Mouse (Mus musculus) heart, embryonic 11.5 days (tissue): Measurements from ENCODE around the gene Aknad1. TPM values are rescaled to one million over a fixed set of nuclear protein-coding genes. Genes with fewer than 3 reads are reported as not detected.

Source experiments
- ATAC-seq: fragments of 200-750 bp; cut with Nextera tagmentation; replicated peaks from 2 replicates; pipeline ENCODE4 v1.8.0; 2017; ENCODE audit warnings: moderate library complexity; ENCODE audit not compliant: insufficient number of reproducible peaks, low FRiP score, low TSS enrichment
- H3K27ac ChIP-seq: fragments of 300-500 bp; sonication (generic); 2 replicates; pipeline ENCODE4 v1.5.1; 2014; ENCODE audit warnings: mild to moderate bottlenecking, low read depth, low read length
- H3K27me3 ChIP-seq: fragments of 300-500 bp; sonication (generic); 2 replicates; pipeline ENCODE4 v1.6.1; 2014; ENCODE audit warnings: mild to moderate bottlenecking, low read length, mixed read lengths; ENCODE audit not compliant: control insufficient read depth, insufficient read depth
- H3K36me3 ChIP-seq: fragments of 300-500 bp; sonication (generic); 2 replicates; pipeline ENCODE4 v1.6.1; 2014; ENCODE audit warnings: mild to moderate bottlenecking, low read length, moderate library complexity, mixed read lengths; ENCODE audit not compliant: control insufficient read depth, insufficient read depth
- H3K4me1 ChIP-seq: fragments of 300-500 bp; sonication (generic); 2 replicates; pipeline ENCODE4 v1.6.1; 2014; ENCODE audit warnings: low read length; ENCODE audit not compliant: control insufficient read depth, insufficient read depth
- H3K4me2 ChIP-seq: fragments of 300-500 bp; sonication (generic); 2 replicates; pipeline ENCODE4 v1.6.1; 2014; ENCODE audit warnings: mild to moderate bottlenecking, moderate library complexity
- H3K4me3 ChIP-seq: fragments of 300-500 bp; sonication (generic); 2 replicates; pipeline ENCODE4 v1.5.1; 2014; ENCODE audit warnings: low read depth, low read length
- H3K9ac ChIP-seq: fragments of 300-500 bp; sonication (generic); 2 replicates; pipeline ENCODE4 v1.6.1; 2014; ENCODE audit warnings: mild to moderate bottlenecking, low read depth, low read length, moderate library complexity
- H3K9me3 ChIP-seq: fragments of 300-500 bp; sonication (generic); replicated peaks from 2 replicates; pipeline ENCODE4 v1.6.1; 2016; ENCODE audit warnings: low read length; ENCODE audit not compliant: control insufficient read depth
- WGBS: fragments of 180-500 bp; shearing (Covaris S2); extraction: QIAGEN DNeasy Blood & Tissue Kit; methylation state at CpG from one replicate; pipeline ENCODE4 v1.1.7; 2014; ENCODE audit not compliant: insufficient replicate concordance; 5-methylcytosine and 5-hydroxymethylcytosine counted together
- polyA plus RNA-seq: library from polyadenylated mRNA; unstranded; fragments of >200 nt; fragmentation: Nextera tagmentation; extraction: Ambion mirVana; gene quantifications from 2 replicates; pipeline ENCODE4 v1.2.1, GENCODE M21; 2014

Gene Aknad1
- polyA plus RNA-seq, 1 experiment from 2014 or later, result not detected

- no peak overlapping the region for H3K4me3 ChIP-seq
- H3K27ac ChIP-seq, result no peak overlapping the region
- no peak for ATAC-seq
- H3K36me3 ChIP-seq, result no peaks in the 10 kb centered on the region
- no peaks in the 10 kb centered on the region for H3K9me3 ChIP-seq
- no peak overlapping the region for H3K4me2 ChIP-seq
- 86% methylated on average over 3 of the region's 3 CpGs for WGBS
- no peaks in the 10 kb centered on the region for H3K4me1 ChIP-seq
- H3K27me3 ChIP-seq, result no peaks in the 10 kb centered on the region
- no peak overlapping the region for H3K9ac ChIP-seq
Measured at GRCm38 (mm10) chr3:108727776-108728175, 11.7 kb upstream of the Aknad1 start.

GRCm38 (mm10) chr3:108730316-108730715 lies 9.1 kb upstream of the Aknad1 start:
- ATAC-seq, result no peak

GRCm38 (mm10) chr3:108737761-108738160 lies 1.7 kb upstream of the Aknad1 start:
- no peaks in the 10 kb centered on the region for H3K36me3 ChIP-seq
- no peak overlapping the region for H3K4me3 ChIP-seq
- H3K4me1 ChIP-seq, result no peaks in the 10 kb centered on the region
- no peak for ATAC-seq
- no peaks in the 10 kb centered on the region for H3K9me3 ChIP-seq
- 84% methylated on average over 3 of the region's 3 CpGs for WGBS
- H3K27me3 ChIP-seq, result no peaks in the 10 kb centered on the region
- H3K4me2 ChIP-seq, result no peak overlapping the region
- H3K27ac ChIP-seq, result no peak overlapping the region
- H3K9ac ChIP-seq, result no peak overlapping the region

More at GRCm38 (mm10) chr3:108730316-108730715, 9.1 kb upstream of the Aknad1 start:
- Histone ChIP-seq H3K36me3 (no peaks in the 10 kb centered on the region), H3K4me3 (no peak overlapping the region), H3K27ac (no peak overlapping the region), H3K9me3 (no peaks in the 10 kb centered on the region), H3K4me2 (peak overlapping the region; percentile 36; the same call in 1 of the 2 replicates), H3K9ac (no peak overlapping the region), H3K4me1 (no peaks in the 10 kb centered on the region), H3K27me3 (no peaks in the 10 kb centered on the region)
- WGBS, result 31% methylated on average over 12 of the region's 12 CpGs

- ATAC-seq, result no peak
Measured at GRCm38 (mm10) chr3:108744060-108744459, 4.6 kb downstream of the Aknad1 start.

GRCm38 (mm10) chr3:108751061-108751460 lies 11.6 kb downstream of the Aknad1 start:
- Histone ChIP-seq H3K4me1 (no peaks in the 10 kb centered on the region), H3K27ac (no peak overlapping the region), H3K36me3 (no peaks in the 10 kb centered on the region), H3K4me2 (no peak overlapping the region), H3K4me3 (no peak overlapping the region), H3K9me3 (no peaks in the 10 kb centered on the region), H3K9ac (no peak overlapping the region), H3K27me3 (no peaks in the 10 kb centered on the region)
- WGBS, result 58% methylated on average over 6 of the region's 6 CpGs
- ATAC-seq, result no peak

More at GRCm38 (mm10) chr3:108744060-108744459, 4.6 kb downstream of the Aknad1 start:
- Histone ChIP-seq H3K9ac (no peak overlapping the region), H3K27me3 (no peaks in the 10 kb centered on the region), H3K4me2 (no peak overlapping the region), H3K9me3 (no peaks in the 10 kb centered on the region), H3K36me3 (no peaks in the 10 kb centered on the region), H3K4me1 (no peaks in the 10 kb centered on the region), H3K27ac (no peak overlapping the region), H3K4me3 (no peak overlapping the region)
- 75% methylated on average over 4 of the region's 4 CpGs for WGBS

- no peak overlapping the region for H3K9ac ChIP-seq
- H3K4me1 ChIP-seq, result no peaks in the 10 kb centered on the region
- H3K4me2 ChIP-seq, result no peak overlapping the region
- H3K27ac ChIP-seq, result no peak overlapping the region
- no peaks in the 10 kb centered on the region for H3K27me3 ChIP-seq
- H3K9me3 ChIP-seq, result no peaks in the 10 kb centered on the region
- no peak overlapping the region for H3K4me3 ChIP-seq
- H3K36me3 ChIP-seq, result no peaks in the 10 kb centered on the region
- no peak for ATAC-seq
- 47% methylated on average over 6 of the region's 6 CpGs for WGBS
Measured at GRCm38 (mm10) chr3:108751691-108752090, 12.2 kb downstream of the Aknad1 start.

- H3K4me2 ChIP-seq, result no peak overlapping the region
- WGBS, result 77% methylated on average over 1 of the region's 1 CpGs
Measured at GRCm38 (mm10) chr3:108754541-108754940, 15.1 kb downstream of the Aknad1 start.

GRCm38 (mm10) chr3:108755542-108755941 lies 16.1 kb downstream of the Aknad1 start:
- Histone ChIP-seq H3K4me1 (no peaks in the 10 kb centered on the region), H3K9me3 (no peaks in the 10 kb centered on the region), H3K9ac (no peak overlapping the region), H3K36me3 (no peaks in the 10 kb centered on the region), H3K4me3 (no peak overlapping the region), H3K27me3 (0 out of 2 replicates have a peak, but pooled peaks cover 3% of the 10 kb centered on the region), H3K27ac (no peak overlapping the region), H3K4me2 (no peak overlapping the region)
- 69% methylated on average over 2 of the region's 2 CpGs for WGBS
- no peak for ATAC-seq

More at GRCm38 (mm10) chr3:108754541-108754940, 15.1 kb downstream of the Aknad1 start:
- Histone ChIP-seq H3K36me3 (no peaks in the 10 kb centered on the region), H3K4me3 (no peak overlapping the region), H3K9ac (no peak overlapping the region), H3K9me3 (no peaks in the 10 kb centered on the region), H3K4me1 (no peaks in the 10 kb centered on the region), H3K27ac (no peak overlapping the region), H3K27me3 (0 out of 2 replicates have a peak, but pooled peaks cover 3% of the 10 kb centered on the region)
- ATAC-seq, result no peak

GRCm38 (mm10) chr3:108756131-108756530 lies 16.7 kb downstream of the Aknad1 start:
- 73% methylated on average over 1 of the region's 1 CpGs for WGBS
- Histone ChIP-seq H3K36me3 (no peaks in the 10 kb centered on the region), H3K4me3 (no peak overlapping the region), H3K27me3 (0 out of 2 replicates have a peak, but pooled peaks cover 3% of the 10 kb centered on the region), H3K27ac (no peak overlapping the region), H3K9ac (no peak overlapping the region), H3K4me2 (no peak overlapping the region), H3K9me3 (no peaks in the 10 kb centered on the region), H3K4me1 (no peaks in the 10 kb centered on the region)
- no peak for ATAC-seq
